Mouse (Mus musculus) brain, embryonic 14.5 days (tissue): Measurements from ENCODE around the gene Glt1d1.

Source experiments
- CTCF ChIP-seq: fragments of 200-500 bp; IDR thresholded peaks from 2 replicates; pipeline ENCODE4 v1.5.1; 2012; ENCODE audit warnings: inconsistent platforms, mild to moderate bottlenecking, moderate library complexity, borderline replicate concordance; ENCODE audit not compliant: insufficient read depth, insufficient read length; ENCODE audit errors: extremely low read depth
- POLR2A ChIP-seq: fragments of 200-500 bp; IDR thresholded peaks from 2 replicates; pipeline ENCODE4 v1.6.1; 2012; ENCODE audit warnings: mild to moderate bottlenecking, inconsistent platforms, borderline replicate concordance; ENCODE audit not compliant: poor library complexity, insufficient read depth, insufficient read length, severe bottlenecking; ENCODE audit errors: extremely low read depth

DNA sequence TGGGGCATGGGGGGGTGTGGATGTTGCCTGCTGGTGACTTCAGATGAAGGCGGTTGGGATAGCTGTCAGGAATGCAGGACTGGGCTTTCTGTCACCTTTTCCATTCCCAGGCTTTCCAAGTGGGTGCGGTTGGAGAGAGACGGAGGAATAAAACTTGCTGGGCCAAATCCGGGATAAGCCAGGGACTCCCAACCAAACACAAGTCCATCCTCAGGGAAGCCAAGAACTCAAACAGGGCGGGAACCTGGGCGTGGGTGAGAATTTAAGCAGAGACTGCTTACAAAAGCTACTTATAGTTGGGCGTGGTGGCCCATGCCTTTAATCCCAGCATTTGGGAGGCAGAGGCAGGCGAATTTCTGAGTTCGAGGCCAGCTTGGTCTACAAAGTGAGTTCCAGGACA, 73.2 kb downstream of the Glt1d1 start:
- TF ChIP-seq CTCF (no peak), POLR2A (no peak)
